Mouse (Mus musculus): Measurements from ENCODE around the gene Shc3.

DNA sequence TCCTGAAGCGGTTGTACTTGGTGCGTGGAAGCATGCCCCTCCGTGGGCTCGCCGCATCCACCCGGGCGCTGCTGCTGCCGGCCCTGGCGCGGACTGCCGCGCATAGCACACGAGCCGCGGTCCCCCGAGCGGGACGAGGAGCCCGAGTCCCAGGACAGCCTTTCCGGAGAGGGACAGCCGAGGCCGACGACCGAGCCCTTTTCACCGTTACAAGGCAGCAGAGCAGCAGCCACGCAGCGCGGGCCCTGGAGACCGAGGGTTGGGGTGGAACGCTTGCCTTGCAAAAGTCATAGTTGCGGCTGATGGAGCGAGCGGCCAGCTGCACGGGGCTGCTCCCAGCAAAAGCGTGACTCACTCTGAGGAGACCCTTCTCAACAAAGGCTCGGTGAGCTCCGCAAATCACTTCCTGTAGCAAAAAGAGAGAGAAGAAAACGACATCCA is 1.8 kb downstream of the Shc3 start:
- TF ChIP-seq CTCF (IDR thresholded peaks at IDR 0.05) (no peak), POLR2A (IDR thresholded peaks at IDR 0.05; ENCODE audit: insufficient read depth, low read depth, low read length) (no peak), EP300 (IDR thresholded peaks at IDR 0.05; ENCODE audit: insufficient read depth, low read depth, low read length) (no peak)
